32 mouse cellular contexts compared by ENCODE assay signal in genomic region chr1:163376818-163377581, GRCm38 (mm10). TPM values are rescaled to one million over a fixed set of nuclear protein-coding genes. Genes with fewer than 3 reads are reported as not detected.
DNase-seq lines count a peak whose midpoint lies in the region; ATAC-seq and TF ChIP-seq lines count a peak whose summit lies in the region.
"Had no signal": no experiment of that assay in that cellular context is flagged by ENCODE, and none has a peak within 500 bp of the region (broad histone marks: within the 10 kb centered on the region; RNA-seq: fewer than 3 reads in every experiment).

No protein-coding gene starts in this region.

- H3K36me3 ChIP-seq in lung, embryonic 15.5 days: no peaks in the 10 kb centered on the region
- H3K36me3 ChIP-seq in embryonic facial prominence, embryonic 12.5 days: no peaks in the 10 kb centered on the region
- no peaks in the 10 kb centered on the region for H3K36me3 ChIP-seq in lung, postnatal 0 days (ENCODE audit: insufficient read depth, low read length)
- H3K36me3 ChIP-seq: embryonic facial prominence, embryonic 13.5 days; hindbrain, embryonic 13.5 days; limb, embryonic 15.5 days; liver, embryonic 13.5 days; midbrain, embryonic 13.5 days; neural tube, embryonic 13.5 days had no signal

- no peaks in the 10 kb centered on the region for H3K27me3 ChIP-seq in lung, embryonic 15.5 days
- H3K27me3 ChIP-seq in embryonic facial prominence, embryonic 12.5 days: no peaks in the 10 kb centered on the region
- no peaks in the 10 kb centered on the region for H3K27me3 ChIP-seq in lung, postnatal 0 days (replicated peaks; ENCODE audit: insufficient read depth, low read length)
- H3K27me3 ChIP-seq: embryonic facial prominence, embryonic 13.5 days; forebrain, embryonic 13.5 days; hindbrain, embryonic 13.5 days; limb, embryonic 15.5 days; liver, embryonic 13.5 days; midbrain, embryonic 13.5 days; neural tube, embryonic 13.5 days had no signal

- peak; percentile 30; the same call in 1 of the 2 replicates for TF ChIP-seq EP300 in lung, postnatal 0 days (IDR thresholded peaks at IDR 0.05)

- WGBS in lung, embryonic 15.5 days: 54% methylated on average over 6 of the region's 6 CpGs
- 57% methylated on average over 6 of the region's 6 CpGs for WGBS in embryonic facial prominence, embryonic 12.5 days
- 44% methylated on average over 6 of the region's 6 CpGs for WGBS in lung, postnatal 0 days

- peaks cover 12% of the 10 kb centered on the region; the same call in 1 of the 2 replicates for H3K4me1 ChIP-seq in lung, embryonic 15.5 days
- H3K4me1 ChIP-seq in embryonic facial prominence, embryonic 12.5 days: peaks cover 33% of the 10 kb centered on the region
- H3K4me1 ChIP-seq in lung, postnatal 0 days (ENCODE audit: insufficient read depth, low read depth, low read length): no peaks in the 10 kb centered on the region
- H3K4me1 ChIP-seq: forebrain, embryonic 13.5 days; hindbrain, embryonic 13.5 days; liver, embryonic 13.5 days; midbrain, embryonic 13.5 days; neural tube, embryonic 13.5 days had no signal

- H3K4me2 ChIP-seq in lung, embryonic 15.5 days: no peak overlapping the region
- H3K4me2 ChIP-seq in embryonic facial prominence, embryonic 12.5 days (replicated peaks): no peak overlapping the region
- H3K4me2 ChIP-seq in lung, postnatal 0 days (replicated peaks; ENCODE audit: low read depth, low read length): no peak overlapping the region
- H3K4me2 ChIP-seq: embryonic facial prominence, embryonic 13.5 days; forebrain, embryonic 13.5 days; heart, embryonic 11.5 days; hindbrain, embryonic 13.5 days; limb, embryonic 15.5 days; liver, embryonic 13.5 days; midbrain, embryonic 13.5 days; neural tube, embryonic 13.5 days had no signal

- no peak overlapping the region for H3K9ac ChIP-seq in lung, embryonic 15.5 days
- no peak overlapping the region for H3K9ac ChIP-seq in embryonic facial prominence, embryonic 12.5 days
- no peak overlapping the region for H3K9ac ChIP-seq in lung, postnatal 0 days (replicated peaks; ENCODE audit: low read depth)
- H3K9ac ChIP-seq: embryonic facial prominence, embryonic 13.5 days; forebrain, embryonic 13.5 days; hindbrain, embryonic 13.5 days; limb, embryonic 15.5 days; liver, embryonic 13.5 days; midbrain, embryonic 13.5 days; neural tube, embryonic 13.5 days had no signal

- TF ChIP-seq CTCF in lung, postnatal 0 days (IDR thresholded peaks at IDR 0.05): no peak

- no peak for DNase-seq in lung, postnatal 14 days
- peak; percentile 83 for DNase-seq in lung, postnatal 0 days (ENCODE audit: low spot score)
- no peak for DNase-seq in embryo, embryonic 10.5 days (ENCODE audit: low spot score)
- no peak for DNase-seq in urinary bladder, postnatal 10 days (ENCODE audit: low spot score)
- DNase-seq: adrenal gland, adult 8-10 months; B cell, adult 2 months; cerebellum, adult 2 months; cerebellum, postnatal 25 days; gastrocnemius, postnatal 25 days; heart, adult 11 months; heart, postnatal 4 days; kidney, adult 8-10 months; kidney, postnatal 14 days; layer of hippocampus, adult 9-11 months; liver, embryonic 13.5 days; right cerebral cortex, postnatal 4 days; thymus, adult 18-20 months; thymus, postnatal 36 days had no signal

- no peak overlapping the region for H3K4me3 ChIP-seq in lung, embryonic 15.5 days
- no peak overlapping the region for H3K4me3 ChIP-seq in embryonic facial prominence, embryonic 12.5 days
- H3K4me3 ChIP-seq in lung, postnatal 0 days (ENCODE audit: low read depth, low read length): no peak overlapping the region
- H3K4me3 ChIP-seq: embryonic facial prominence, embryonic 13.5 days; erythroblast, embryonic 14.5 days; forebrain, embryonic 13.5 days; hindbrain, embryonic 13.5 days; limb, embryonic 15.5 days; liver, embryonic 13.5 days; midbrain, embryonic 13.5 days; neural tube, embryonic 13.5 days had no signal

- peak; percentile 64; the same call in 1 of the 2 replicates for ATAC-seq in lung, embryonic 15.5 days (ENCODE audit: borderline replicate concordance, extremely low read depth, low FRiP score, low TSS enrichment)
- ATAC-seq in embryonic facial prominence, embryonic 12.5 days (ENCODE audit: insufficient number of reproducible peaks, insufficient read depth, low FRiP score, low TSS enrichment): no peak
- peak; percentile 65 for ATAC-seq in lung, postnatal 0 days
- ATAC-seq in megakaryocyte, adult 5-6 weeks (ENCODE audit: poor library complexity, severe bottlenecking): no peak
- ATAC-seq: activated CD4-positive, CD25-positive, alpha-beta regulatory T cell, adult 4 months; forebrain, embryonic 13.5 days; intestine, embryonic 16.5 days; midbrain, embryonic 13.5 days had no signal

- H3K27ac ChIP-seq in lung, embryonic 15.5 days: peak overlapping the region; percentile 59
- 0 out of 2 replicates have a peak overlapping the region, but pooled peaks have one; percentile 60 for H3K27ac ChIP-seq in embryonic facial prominence, embryonic 12.5 days
- H3K27ac ChIP-seq in lung, postnatal 0 days (ENCODE audit: low read length): peak overlapping the region; percentile 51; the same call in 1 of the 2 replicates
- H3K27ac ChIP-seq: embryonic facial prominence, embryonic 13.5 days; forebrain, embryonic 13.5 days; hindbrain, embryonic 13.5 days; limb, embryonic 15.5 days; liver, embryonic 13.5 days; midbrain, embryonic 13.5 days; neural tube, embryonic 13.5 days; stomach, postnatal 0 days had no signal

- H3K9me3 ChIP-seq in lung, embryonic 15.5 days: no peaks in the 10 kb centered on the region
- H3K9me3 ChIP-seq in embryonic facial prominence, embryonic 12.5 days: no peaks in the 10 kb centered on the region
- no peaks in the 10 kb centered on the region for H3K9me3 ChIP-seq in lung, postnatal 0 days (ENCODE audit: low read length)
- H3K9me3 ChIP-seq: embryonic facial prominence, embryonic 13.5 days; forebrain, embryonic 13.5 days; hindbrain, embryonic 13.5 days; limb, embryonic 15.5 days; liver, embryonic 13.5 days; midbrain, embryonic 13.5 days; neural tube, embryonic 13.5 days had no signal

RNA-seq across cellular contexts. Expression of gene Gorab, which starts 26.5 kb away (rescaled TPM):
- polyA plus RNA-seq in lung, embryonic 15.5 days (2015; fragmentation: Nextera tagmentation; extraction: Ambion mirVana): 21.6 and 22.7 TPM in 2 replicates
- polyA plus RNA-seq in embryonic facial prominence, embryonic 12.5 days (2016; fragmentation: Nextera tagmentation; extraction: Ambion mirVana): 39.0 and 40.6 TPM in 2 replicates
- 9.6 and 11.1 TPM in 2 replicates for polyA plus RNA-seq in lung, postnatal 0 days (2015; fragmentation: Nextera tagmentation; extraction: Ambion mirVana)
- total RNA-seq in megakaryocyte, adult 5-6 weeks (2015): 5.3 and 7.7 TPM in 2 replicates
- total RNA-seq in megakaryocyte, adult 5-6 weeks (2017): 6.6 and 9.8 TPM in 2 replicates

Comparison
In these comparisons a context has a peak if more than half of its experiments do, and no peak if none do; other contexts are left out.
1. ATAC-seq: peak in lung, embryonic 15.5 days (single experiment) and lung, postnatal 0 days (single experiment); none in embryonic facial prominence, embryonic 12.5 days (single experiment) and megakaryocyte, adult 5-6 weeks (single experiment).
2. Peak in every context shown above with its lines, with median percentiles within 50 percentile points of each other: H3K27ac ChIP-seq.